Mouse (Mus musculus) monocyte, adult 2 months (primary cell): ENCODE measurements around the gene Cggbp1.

Experiments used
- DNase-seq, 2 experiments: peaks; one replicate each; pipeline ENCODE4 v3.0.0; 2022; ENCODE audit warnings: low spot score in 2 of 2, low read depth in 1 of 2

Gene Cggbp1

DNA sequence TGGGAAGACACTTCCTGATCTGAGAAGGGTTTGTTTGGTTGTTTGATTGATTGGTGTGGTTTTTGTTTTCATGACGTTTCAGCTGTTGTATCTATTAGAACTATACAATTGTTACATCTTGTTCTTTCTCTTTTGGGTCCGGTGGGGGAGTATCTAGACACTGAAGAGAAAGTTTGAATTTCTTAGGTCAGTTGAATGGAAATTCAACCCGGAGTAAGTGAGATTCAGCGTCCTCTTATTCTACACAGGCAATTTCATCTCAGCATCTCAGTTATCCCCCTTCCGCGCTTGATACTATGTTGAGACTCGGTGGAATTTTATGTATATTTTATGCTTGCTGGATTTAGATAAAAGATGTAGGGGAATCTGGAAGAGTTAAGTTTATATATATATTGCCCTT, 21.0 kb downstream of the Cggbp1 start:
- DNase-seq, result no peak

- DNase-seq, result peak; percentile 16 to 45
Measured at GRCm38 (mm10) chr16:64873416-64874305, 21.9 kb downstream of the Cggbp1 start.

- no peak for DNase-seq
Measured at GRCm38 (mm10) chr16:64875384-64875783, 23.6 kb downstream of the Cggbp1 start.

- DNase-seq, result no peak
Measured at GRCm38 (mm10) chr16:64875822-64876221, 24.0 kb downstream of the Cggbp1 start.

DNA sequence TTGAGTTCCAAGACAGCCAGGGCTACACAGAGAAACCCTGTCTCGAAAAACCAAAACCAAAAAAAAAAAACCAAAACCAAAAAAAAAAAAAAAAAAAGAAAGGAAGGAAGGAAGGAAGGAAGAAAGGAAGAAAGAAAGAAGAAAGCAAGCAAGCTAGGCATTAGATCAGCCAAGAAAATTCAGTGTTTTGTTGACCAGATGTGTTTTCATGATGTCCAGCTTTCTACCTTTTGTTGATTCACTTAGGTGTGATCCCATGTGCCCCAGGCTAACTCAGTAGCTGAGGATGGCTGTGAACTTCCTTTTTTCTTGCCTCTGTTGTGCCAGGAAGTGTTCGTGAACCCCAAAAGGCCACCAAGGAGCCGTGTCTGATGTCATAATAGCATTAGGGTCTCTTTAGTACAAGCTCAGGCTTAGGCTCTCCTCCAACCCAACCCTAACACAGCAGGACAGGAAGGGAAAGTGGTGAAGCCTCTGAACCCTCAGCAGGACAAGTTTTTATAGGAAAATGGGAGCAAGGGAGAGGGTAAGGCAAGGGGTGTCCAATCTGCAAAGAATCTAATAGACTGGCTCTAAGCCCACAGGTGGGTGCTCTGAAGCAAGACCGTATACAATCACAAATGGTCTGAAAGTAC, 25.0 kb downstream of the Cggbp1 start:
- DNase-seq, result no peak

GRCm38 (mm10) chr16:64877314-64877713, 25.5 kb downstream of the Cggbp1 start:
- DNase-seq, result no peak

- DNase-seq, result no peak
Measured at GRCm38 (mm10) chr16:64878611-64879132, 26.9 kb downstream of the Cggbp1 start.

- no peak for DNase-seq
Measured at GRCm38 (mm10) chr16:64879735-64880134, 27.9 kb downstream of the Cggbp1 start.

DNA sequence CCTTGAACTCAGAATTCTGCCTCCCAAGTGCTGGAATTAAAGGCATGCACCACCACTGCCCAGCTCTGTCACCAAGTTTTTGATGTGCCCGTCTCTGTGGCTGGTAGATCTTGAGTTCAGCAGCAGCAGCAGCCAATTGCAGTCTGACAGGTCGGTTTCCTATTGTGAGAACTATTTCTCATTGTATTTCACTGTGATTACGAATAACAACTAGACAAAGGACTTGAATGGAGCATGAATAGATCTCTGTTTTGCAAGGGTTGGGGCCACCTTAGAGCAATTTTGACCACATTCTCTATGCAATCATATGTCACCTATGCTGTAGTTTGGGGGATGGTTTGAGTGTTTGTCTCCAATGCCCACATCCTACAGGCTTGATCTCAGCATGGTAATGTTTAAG, 29.2 kb downstream of the Cggbp1 start:
- no peak for DNase-seq

DNA sequence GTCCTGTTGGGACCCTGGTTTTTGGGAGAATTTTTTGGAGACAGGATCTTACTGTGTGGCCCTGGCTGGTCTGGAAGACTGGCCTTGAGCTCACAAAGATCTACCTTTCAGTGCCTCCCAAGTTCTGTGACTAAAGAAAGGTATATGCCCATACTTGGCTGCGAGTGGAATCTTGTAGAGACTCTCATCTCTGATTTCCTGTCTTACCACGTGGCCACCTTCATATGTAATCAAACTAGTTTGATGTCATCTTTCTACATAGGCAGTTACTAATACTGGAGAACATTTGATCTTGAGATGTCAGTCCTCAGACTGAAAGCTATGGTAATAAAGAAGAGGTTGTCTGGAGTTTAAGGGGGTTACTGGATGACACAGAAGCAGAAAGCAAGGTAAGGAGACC, 29.6 kb downstream of the Cggbp1 start:
- DNase-seq, result no peak

GRCm38 (mm10) chr16:64883896-64884295, 32.1 kb downstream of the Cggbp1 start:
- DNase-seq, result no peak

DNA sequence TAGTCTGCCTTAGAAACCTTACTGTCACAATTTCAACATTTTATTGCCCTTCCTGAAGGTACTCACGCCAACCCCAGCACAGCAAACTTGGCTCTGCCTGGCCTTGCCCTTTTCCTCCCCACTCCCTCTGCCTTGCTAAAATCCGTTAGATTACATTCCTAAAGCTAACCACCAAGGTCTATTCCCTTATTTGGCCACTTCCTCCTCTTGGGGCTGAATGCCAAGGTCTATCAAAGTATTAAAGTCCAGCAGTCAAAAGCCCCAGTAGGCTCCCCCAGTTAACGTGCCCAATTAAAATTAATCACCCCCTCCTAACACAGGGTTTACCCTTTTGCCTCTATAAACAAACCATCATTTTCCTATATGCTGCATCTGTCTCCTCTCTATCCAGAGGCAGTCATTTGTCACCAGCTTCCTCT, 32.6 kb downstream of the Cggbp1 start:
- DNase-seq, result no peak

- DNase-seq, result no peak
Measured at GRCm38 (mm10) chr16:64885142-64885541, 33.3 kb downstream of the Cggbp1 start.

DNA sequence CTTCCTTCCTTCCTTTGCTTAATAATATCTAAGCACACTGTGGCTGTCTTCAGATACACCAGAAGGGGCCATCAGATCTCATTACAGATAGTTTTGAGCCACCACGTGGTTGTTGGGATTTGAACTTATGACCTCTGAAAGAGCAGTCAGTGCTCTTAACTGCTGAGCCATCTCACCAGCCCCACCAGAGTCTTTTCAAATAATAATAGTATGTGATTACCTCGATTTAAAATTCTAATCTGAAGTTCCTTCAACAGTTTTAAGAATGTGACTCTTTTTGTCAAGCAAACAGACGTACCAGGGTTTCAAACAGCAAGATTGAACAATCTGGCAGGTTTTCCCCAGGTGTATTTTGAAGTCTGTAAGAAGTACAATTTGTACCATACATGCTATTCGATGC, 33.8 kb downstream of the Cggbp1 start:
- no peak for DNase-seq

- DNase-seq, result no peak
Measured at GRCm38 (mm10) chr16:64889496-64889895, 37.7 kb downstream of the Cggbp1 start.

DNA sequence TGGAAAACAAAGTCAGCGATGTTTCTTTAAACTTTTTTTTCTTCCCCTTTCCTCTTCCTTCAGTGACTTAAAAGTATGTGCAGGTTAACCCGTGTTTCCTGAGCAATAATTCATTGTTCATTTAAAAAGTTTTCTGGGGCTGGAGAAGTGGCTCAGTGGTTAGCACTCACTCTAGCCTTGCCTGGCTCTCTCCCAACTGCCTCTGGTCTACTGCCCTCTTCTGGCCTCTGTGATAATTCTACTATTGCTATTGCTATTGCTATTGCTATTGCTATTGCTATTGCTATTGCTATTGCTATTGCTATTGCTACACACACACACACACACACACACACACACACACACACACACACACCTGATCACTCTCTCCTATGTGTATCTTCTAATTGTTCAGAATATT, 47.3 kb downstream of the Cggbp1 start:
- DNase-seq, result no peak

- no peak for DNase-seq
Measured at GRCm38 (mm10) chr16:64903328-64903727, 51.5 kb downstream of the Cggbp1 start.

DNA sequence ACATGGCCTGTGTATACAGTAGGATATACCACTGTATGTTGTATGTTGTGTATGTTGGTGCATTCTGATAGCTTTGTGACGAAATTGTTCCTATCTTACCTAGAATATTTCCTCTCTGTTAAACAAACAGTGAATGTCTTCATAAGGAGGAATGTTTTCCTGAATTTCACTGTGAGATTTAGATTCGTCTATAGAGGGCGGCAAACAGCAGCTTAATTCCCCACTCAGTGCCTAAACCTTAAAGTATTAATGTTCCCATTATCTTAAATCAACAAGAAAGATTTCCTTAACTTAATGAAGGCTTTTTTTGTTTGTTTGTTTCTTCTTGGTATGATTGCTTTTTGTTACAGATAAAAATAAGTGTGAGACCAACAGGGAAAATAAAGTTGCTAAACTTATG, 55.3 kb downstream of the Cggbp1 start:
- no peak for DNase-seq

DNA sequence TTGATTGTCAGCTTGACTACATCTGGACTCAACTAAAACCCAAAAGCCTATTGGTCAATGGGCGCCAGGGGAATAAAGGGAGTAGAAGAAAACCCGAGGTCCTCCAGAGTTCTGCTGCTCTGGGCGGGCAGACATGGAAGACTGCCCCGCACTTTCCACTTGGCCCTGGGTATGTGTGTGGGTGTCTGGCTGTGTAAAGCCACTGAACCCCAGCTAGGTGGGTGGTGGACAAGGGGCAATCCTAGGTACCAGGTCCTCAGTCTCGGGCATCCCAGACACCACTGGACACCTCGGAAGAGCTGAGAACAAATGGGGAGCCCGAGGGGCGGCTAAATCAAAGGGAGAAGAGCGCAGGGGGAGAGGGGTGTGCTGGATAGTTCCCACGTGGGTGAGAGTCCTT, 57.0 kb downstream of the Cggbp1 start:
- no peak for DNase-seq
